Mouse (Mus musculus) MEL (cell line): ENCODE measurements around the gene Bpi.

Experiments used
- CTCF ChIP-seq, 3 experiments: IDR thresholded peaks in 2 of 3; conservative IDR thresholded peaks in 1 of 3; 2 replicates each; pipeline ENCODE4 v1.5.1; 2011 to 2012; ENCODE audit warnings: low read length in 3 of 3, low read depth in 2 of 3, mild to moderate bottlenecking in 2 of 3, improper control_type of control experiment in 1 of 3, inconsistent platforms in 1 of 3, mixed read lengths in 1 of 3, moderate library complexity in 1 of 3; ENCODE audit not compliant: control insufficient read depth in 1 of 3, insufficient read depth in 1 of 3, poor library complexity in 1 of 3, severe bottlenecking in 1 of 3
- ELF1 ChIP-seq: IDR thresholded peaks from 2 replicates; pipeline ENCODE4 v1.6.1; 2014; ENCODE audit warnings: low read depth, mild to moderate bottlenecking, inconsistent platforms, low read length, improper control_type of control experiment, moderate library complexity
- EP300 ChIP-seq, 2 experiments: IDR thresholded peaks; 2 replicates each; pipeline ENCODE4 v1.6.1; 2011; ENCODE audit warnings: improper control_type of control experiment in 2 of 2, low read length in 2 of 2, low read depth in 1 of 2, mild to moderate bottlenecking in 1 of 2
- GABPA ChIP-seq: IDR thresholded peaks from 2 replicates; pipeline ENCODE4 v1.6.1; 2012; ENCODE audit warnings: low read depth, mild to moderate bottlenecking, inconsistent platforms, low read length, improper control_type of control experiment, moderate library complexity
- NRF1 ChIP-seq: IDR thresholded peaks from 2 replicates; pipeline ENCODE4 v1.6.1; 2014; ENCODE audit warnings: low read depth, mild to moderate bottlenecking, inconsistent platforms, low read length, improper control_type of control experiment, moderate library complexity; ENCODE audit not compliant: poor library complexity, insufficient read depth, severe bottlenecking
- POLR2A ChIP-seq, 2 experiments: IDR thresholded peaks; 2 replicates each; pipeline ENCODE4 v1.6.1; 2011 to 2012; ENCODE audit warnings: low read length in 2 of 2, mild to moderate bottlenecking in 2 of 2, control low read depth in 1 of 2, improper control_type of control experiment in 1 of 2, low read depth in 1 of 2, moderate library complexity in 1 of 2; ENCODE audit not compliant: control insufficient read depth in 1 of 2, insufficient read depth in 1 of 2, poor library complexity in 1 of 2
- RAD21 ChIP-seq: IDR thresholded peaks from 2 replicates; pipeline ENCODE4 v1.6.1; 2011; ENCODE audit warnings: mild to moderate bottlenecking, low read depth, low read length, improper control_type of control experiment
- TAL1 ChIP-seq: IDR thresholded peaks from 2 replicates; pipeline ENCODE4 v1.6.1; 2012; ENCODE audit warnings: mild to moderate bottlenecking, inconsistent platforms, low read length, moderate library complexity, mixed read lengths
- TBP ChIP-seq: IDR thresholded peaks from 2 replicates; pipeline ENCODE4 v1.8.0; 2011; ENCODE audit warnings: low read depth, low read length, improper control_type of control experiment

- no peak for TF ChIP-seq EP300 (IDR thresholded peaks at IDR 0.05; ENCODE audit: low read depth in 1 of 2, low read length in 2 of 2)
- TF ChIP-seq TAL1: no peak
- TF ChIP-seq RAD21: no peak
- TF ChIP-seq CTCF (IDR thresholded peaks at IDR 0.05 in 2 of 3, conservative IDR thresholded peaks at IDR 0.05 in 1 of 3; ENCODE audit: control insufficient read depth in 1 of 3, insufficient read depth in 1 of 3, low read depth in 2 of 3, low read length in 3 of 3, poor library complexity in 1 of 3, severe bottlenecking in 1 of 3): no peak
- no peak for TF ChIP-seq TBP
- no peak for TF ChIP-seq NRF1
- no peak for TF ChIP-seq POLR2A (IDR thresholded peaks at IDR 0.05; ENCODE audit: control insufficient read depth in 1 of 2, insufficient read depth in 1 of 2, low read depth in 1 of 2, low read length in 2 of 2, poor library complexity in 1 of 2)
- TF ChIP-seq ELF1: no peak
- TF ChIP-seq GABPA: no peak
Measured at GRCm38 (mm10) chr2:158285655-158286054, 27.8 kb downstream of the Bpi start.
